ENCODE assay signal across 9 mouse cellular contexts in the genomic region with DNA sequence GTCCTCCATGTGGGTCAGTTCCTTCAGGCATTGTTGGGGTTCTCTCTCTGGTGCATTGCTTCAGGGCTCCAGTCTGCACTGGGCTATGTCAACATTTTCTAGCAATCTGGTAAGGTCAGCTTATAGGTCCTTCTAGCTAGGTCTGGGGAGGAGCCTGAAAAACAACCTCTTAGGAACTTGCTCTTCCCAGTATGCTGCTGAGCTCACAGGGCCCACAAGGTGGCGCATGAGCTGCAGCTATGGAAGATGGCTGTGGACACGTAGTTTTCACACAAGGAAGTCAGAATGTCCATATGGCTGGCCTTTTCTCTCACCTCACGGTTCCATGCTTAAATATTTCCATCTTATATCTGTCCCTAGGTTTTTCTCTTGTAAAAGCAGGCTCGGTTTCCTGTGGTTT. TPM values are rescaled to one million over a fixed set of nuclear protein-coding genes. Genes with fewer than 3 reads are reported as not detected.
DNase-seq lines count a peak whose midpoint lies in the region; ATAC-seq and TF ChIP-seq lines count a peak whose summit lies in the region.
"Had no signal": no experiment of that assay in that cellular context is flagged by ENCODE, and none has a peak within 500 bp of the region (broad histone marks: within the 10 kb centered on the region; RNA-seq: fewer than 3 reads in every experiment).

No protein-coding gene starts in this region.

- H3K27ac ChIP-seq in CH12.LX (ENCODE audit: insufficient read depth, low read depth): no peak overlapping the region
- no peak overlapping the region for H3K27ac ChIP-seq in hindbrain, embryonic 11.5 days (ENCODE audit: low read depth, low read length)

- peaks cover 68% of the 10 kb centered on the region for H3K9me3 ChIP-seq in CH12.LX (replicated peaks; ENCODE audit: low read length)
- no peaks in the 10 kb centered on the region for H3K9me3 ChIP-seq in hindbrain, embryonic 11.5 days (ENCODE audit: control insufficient read depth, low read length)

- H3K4me3 ChIP-seq in CH12.LX (replicated peaks in 1 of 3; ENCODE audit: low read depth in 2 of 3, low read length in 2 of 3, poor library complexity in 1 of 3): no peak overlapping the region
- no peak overlapping the region for H3K4me3 ChIP-seq in hindbrain, embryonic 11.5 days (ENCODE audit: low read depth, low read length)

- no peak overlapping the region for H3K4me2 ChIP-seq in CH12.LX (ENCODE audit: insufficient read depth, low read depth, poor library complexity, severe bottlenecking)
- no peak overlapping the region for H3K4me2 ChIP-seq in hindbrain, embryonic 11.5 days (replicated peaks; ENCODE audit: low read depth, low read length)

- no peak overlapping the region for H3K9ac ChIP-seq in CH12.LX (ENCODE audit: insufficient read depth, low read depth)
- no peak overlapping the region for H3K9ac ChIP-seq in hindbrain, embryonic 11.5 days (ENCODE audit: low read depth, low read length)

- no peaks in the 10 kb centered on the region for H3K36me3 ChIP-seq in CH12.LX (replicated peaks in 1 of 2; ENCODE audit: control insufficient read depth in 1 of 2, insufficient read depth in 1 of 2, low read length in 1 of 2)
- no peaks in the 10 kb centered on the region for H3K36me3 ChIP-seq in hindbrain, embryonic 11.5 days (ENCODE audit: control insufficient read depth, insufficient read depth, low read length)

- TF ChIP-seq RAD21 in CH12.LX (IDR thresholded peaks at IDR 0.05; ENCODE audit: low read depth, low read length): peak; percentile 29

- no peak for TF ChIP-seq POLR2A in CH12.LX (IDR thresholded peaks at IDR 0.05; ENCODE audit: low read depth, low read length)

- no peaks in the 10 kb centered on the region for H3K4me1 ChIP-seq in CH12.LX (ENCODE audit: control insufficient read depth in 1 of 2, insufficient read depth in 2 of 2)
- no peaks in the 10 kb centered on the region for H3K4me1 ChIP-seq in hindbrain, embryonic 11.5 days (replicated peaks; ENCODE audit: control insufficient read depth, insufficient read depth, low read length)

- 8% methylated on average over 4 of the region's 4 CpGs for WGBS in hindbrain, embryonic 11.5 days

- ATAC-seq in hindbrain, embryonic 11.5 days (ENCODE audit: low FRiP score): peak; percentile 51
- no peak for ATAC-seq in granulocyte monocyte progenitor cell, adult 5-6 weeks (replicated peaks; ENCODE audit: poor library complexity, severe bottlenecking)

- DNase-seq in CH12.LX (ENCODE audit: extremely low read depth) (no peak), ZHBTc4 (ENCODE audit: low read depth, low spot score) (peak; percentile 85)
- peak; percentile 68 to 81 for DNase-seq in cerebellum, postnatal 4 days (ENCODE audit: low spot score in 2 of 2)
- DNase-seq in hindbrain, embryonic 11.5 days (ENCODE audit: low spot score): peak; percentile 87
- DNase-seq in layer of hippocampus, adult 8-10 months (ENCODE audit: low spot score in 2 of 2): peak; percentile 16 to 76
- DNase-seq in lung, postnatal 14 days: peak; percentile 10
- peak; percentile 66 to 82 for DNase-seq in right cerebral cortex, postnatal 10 days (ENCODE audit: low spot score in 2 of 2)

- TF ChIP-seq CTCF in CH12.LX (conservative IDR thresholded peaks at IDR 0.05 in 1 of 2, IDR thresholded peaks at IDR 0.05 in 1 of 2; ENCODE audit: low read depth in 2 of 2, low read length in 2 of 2): peak in 1 of 2 experiments; percentile 47; a peak in 2 of 4 replicates

- dilution Hi-C loops in CH12.LX (cut with MboI; ENCODE audit: extremely low pct_ligation_motif_present, extremely low pct_unique_long_range_greater_than_20kb, low sequenced_read_pairs): no loop called here

- no peak for TF ChIP-seq EP300 in CH12.LX (IDR thresholded peaks at IDR 0.05; ENCODE audit: low read length)

- no peaks in the 10 kb centered on the region for H3K79me2 ChIP-seq in CH12.LX (replicated peaks; ENCODE audit: control insufficient read depth, extremely low read depth, insufficient read depth, poor library complexity, severe bottlenecking)

- no peaks in the 10 kb centered on the region for H3K27me3 ChIP-seq in CH12.LX (replicated peaks)
- H3K27me3 ChIP-seq in hindbrain, embryonic 11.5 days (ENCODE audit: control insufficient read depth, insufficient read depth, low read length): no peaks in the 10 kb centered on the region

- in situ Hi-C loops in CH12.LX (cut with MboI; ENCODE audit: low pct_ligation_motif_present, low pct_unique_long_range_greater_than_20kb, low sequenced_read_pairs): no loop called here

TF ChIP-seq in CH12.LX, 34 proteins besides CTCF, POLR2A, EP300 and RAD21:
- TF ChIP-seq SMC3 (IDR thresholded peaks at IDR 0.05; ENCODE audit: low read depth, low read length) (peak; percentile 19; the same call in 1 of the 2 replicates), TCF12 (IDR thresholded peaks at IDR 0.05; ENCODE audit: low read depth, low read length) (no peak)

RNA-seq across cellular contexts. Expression of gene Gm7361, which starts 24.8 kb away (rescaled TPM):
- not detected in 2 replicates for total RNA-seq in CH12.LX (2012; rRNA removed)
- not detected in 2 replicates for total RNA-seq in CH12.LX (2014; rRNA removed)
- not detected in 2 replicates for polyA plus RNA-seq in CH12.LX (2012; ENCODE audit: insufficient read length, low read depth)
- 0.06 TPM in 1 of 2 replicates, not detected in the other for polyA plus RNA-seq in hindbrain, embryonic 11.5 days (2014; fragmentation: Nextera tagmentation; extraction: Ambion mirVana)
- total RNA-seq in layer of hippocampus, adult 8-10 months (2022): under 1 TPM; 0.39 to 0.59 (median 0.48) TPM
- total RNA-seq in granulocyte monocyte progenitor cell, adult 5-6 weeks (2014; fragmentation: Nextera tagmentation): not detected in 2 replicates
- not detected in 2 replicates for total RNA-seq in granulocyte monocyte progenitor cell, adult 5-6 weeks (2017)
- total RNA-seq: gastrocnemius, postnatal 4 days had no signal
